Mouse (Mus musculus): ENCODE measurements at regions not wholly inside any gene's neighbourhood (a gene's known extent, or its start where the extent isn't known, plus 50 kb on each side); places are given as distances from the start of the nearest gene placed in this dataset.

GRCm38 (mm10) chr5:133569096-133569495 lies 530.4 kb upstream of the Castor2 start:
- peak; percentile 43 for DNase-seq (ENCODE audit: low read depth, low spot score)

- DNase-seq (ENCODE audit: low read depth, low spot score), result no peak
Observed at GRCm38 (mm10) chr5:133566506-133566905, 533.0 kb upstream of the Castor2 start.

GRCm38 (mm10) chr5:133550657-133551056 lies 548.9 kb upstream of the Castor2 start:
- no peak for DNase-seq (ENCODE audit: low read depth, low spot score)

- DNase-seq (ENCODE audit: low read depth, low spot score), result no peak
Observed at GRCm38 (mm10) chr5:133542217-133542616, 557.3 kb upstream of the Castor2 start.

- no peak for DNase-seq (ENCODE audit: low read depth, low spot score)
Observed at GRCm38 (mm10) chr5:133532678-133533077, 566.8 kb upstream of the Castor2 start.

- peak; percentile 25 for DNase-seq (ENCODE audit: low read depth, low spot score)
Observed at GRCm38 (mm10) chr5:133505661-133506060, 593.9 kb upstream of the Castor2 start.

- peak; percentile 12 for DNase-seq (ENCODE audit: low read depth, low spot score)
Observed at GRCm38 (mm10) chr5:133487806-133488290, 611.7 kb upstream of the Castor2 start.

- peak; percentile 47 for DNase-seq (ENCODE audit: low read depth, low spot score)
Observed at GRCm38 (mm10) chr5:133482291-133483086, 617.0 kb upstream of the Castor2 start.

- no peak for DNase-seq (ENCODE audit: low read depth, low spot score)
Observed at GRCm38 (mm10) chr5:133479205-133479604, 620.3 kb upstream of the Castor2 start.

- no peak for DNase-seq (ENCODE audit: low read depth, low spot score)
Observed at GRCm38 (mm10) chr5:133453349-133454049, 646.0 kb upstream of the Castor2 start.

- DNase-seq (ENCODE audit: low read depth, low spot score), result no peak
Observed at GRCm38 (mm10) chr5:133449926-133450325, 649.6 kb upstream of the Castor2 start.

GRCm38 (mm10) chr5:133400826-133401225 lies 698.7 kb upstream of the Castor2 start:
- DNase-seq (ENCODE audit: low read depth, low spot score), result no peak

GRCm38 (mm10) chr5:133389896-133390295 lies 709.6 kb upstream of the Castor2 start:
- no peak for DNase-seq (ENCODE audit: low read depth, low spot score)

- no peak for DNase-seq (ENCODE audit: low read depth, low spot score)
Observed at GRCm38 (mm10) chr5:133389023-133389840, 710.3 kb upstream of the Castor2 start.

GRCm38 (mm10) chr5:133385374-133386349 lies 713.8 kb upstream of the Castor2 start:
- DNase-seq (ENCODE audit: low read depth, low spot score), result no peak

- peak; percentile 70 for DNase-seq (ENCODE audit: low read depth, low spot score)
Observed at GRCm38 (mm10) chr5:133365771-133366170, 733.7 kb upstream of the Castor2 start.

- no peak for DNase-seq (ENCODE audit: low read depth, low spot score)
Observed at GRCm38 (mm10) chr5:133347516-133347915, 752.0 kb upstream of the Castor2 start.

GRCm38 (mm10) chr5:133341973-133342372 lies 757.5 kb upstream of the Castor2 start:
- no peak for DNase-seq (ENCODE audit: low read depth, low spot score)

GRCm38 (mm10) chr5:133320626-133321025 lies 777.5 kb upstream of the Auts2 start:
- DNase-seq (ENCODE audit: low read depth, low spot score), result no peak

- DNase-seq (ENCODE audit: low read depth, low spot score), result no peak
Observed at GRCm38 (mm10) chr5:133320206-133320605, 777.1 kb upstream of the Auts2 start.

- no peak for DNase-seq (ENCODE audit: low read depth, low spot score)
Observed at GRCm38 (mm10) chr5:133314031-133314430, 770.9 kb upstream of the Auts2 start.
